Mouse (Mus musculus): ENCODE results near the gene Defa17.
"Not testable (repeated sequence)": the region's sequence is repeated elsewhere in the genome, so short reads cannot be mapped to it uniquely, and the experiment has no call there.

The Defa17 gene

GRCm38 (mm10) chr8:21655480-21655879, at the start of gene Defa17:
Defa17 (plus strand) TSS chr8:21655780.
- not testable (repeated sequence) for DNase-seq (ENCODE audit: low spot score)

GRCm38 (mm10) chr8:21617883-21618282, 37.7 kb upstream of the Defa17 start, which contains the start of gene Defa26:
Defa26 (plus strand) TSS chr8:21618183.
- DNase-seq (ENCODE audit: low spot score): not testable (repeated sequence)

- not testable (repeated sequence) for DNase-seq (ENCODE audit: low spot score)
Observed at GRCm38 (mm10) chr8:21665497-21665896, 9.9 kb downstream of the Defa17 start, which contains the start of gene Defa34. Defa34 (plus strand) TSS chr8:21665797.

- not testable (repeated sequence) for DNase-seq (ENCODE audit: low spot score)
Observed at GRCm38 (mm10) chr8:21703545-21703944, 48.0 kb downstream of the Defa17 start, which contains the start of gene AY761184. AY761184 (minus strand) TSS chr8:21703645.
